Mouse (Mus musculus) E14TG2a.4 (cell line): ENCODE results near the gene Scg3.

ENCODE experiments used
- CTCF ChIP-seq: conservative IDR thresholded peaks from 2 replicates; pipeline ENCODE4 v1.5.1; 2014; ENCODE audit warnings: low read length
- NANOG ChIP-seq: IDR thresholded peaks from 2 replicates; pipeline ENCODE4 v1.6.1; 2014; ENCODE audit warnings: borderline replicate concordance, low read length, mixed read lengths

GRCm38 (mm10) chr9:75679629-75680028 lies 4.2 kb downstream of the Scg3 start:
- no peak for TF ChIP-seq CTCF
- no peak for TF ChIP-seq NANOG
